Mouse (Mus musculus) kidney, adult 2 months (tissue): Measurements from ENCODE around the gene 1700020D05Rik.

Source experiments
- CTCF ChIP-seq: fragments of 200-500 bp; conservative IDR thresholded peaks from 2 replicates; pipeline ENCODE4 v1.5.1; 2011; ENCODE audit warnings: low read depth, mild to moderate bottlenecking, control low read depth, low read length, moderate library complexity, mixed read lengths; ENCODE audit not compliant: insufficient read depth, insufficient read length
- POLR2A ChIP-seq: fragments of 200-500 bp; IDR thresholded peaks from one replicate; pipeline ENCODE4 v1.6.1; 2011; ENCODE audit warnings: low read depth, low read length, control low read depth

GRCm38 (mm10) chr19:5475069-5475714, 28.4 kb downstream of the 1700020D05Rik start:
- TF ChIP-seq POLR2A (no peak), CTCF (no peak)
